Mouse (Mus musculus) CH12.LX (cell line): ENCODE results near the gene Iqch. TPM values are rescaled to one million over a fixed set of nuclear protein-coding genes. Genes with fewer than 3 reads are reported as not detected.
A peak's percentile ranks its signal among the peaks of the same experiment; 100 is the strongest.

Source experiments
- DNase-seq: peaks from one replicate; pipeline ENCODE4 v3.0.0-alpha.2; 2013; ENCODE audit errors: extremely low read depth
- H3K27ac ChIP-seq: 2 replicates; pipeline ENCODE4 v1.5.1; 2012; ENCODE audit warnings: low read depth, mild to moderate bottlenecking, control low read depth, moderate library complexity; ENCODE audit not compliant: insufficient read depth
- H3K27me3 ChIP-seq: replicated peaks from 2 replicates; pipeline ENCODE3; 2012; ENCODE audit warnings: inconsistent platforms
- H3K36me3 ChIP-seq, 2 experiments: replicated peaks in 1 of 2; 2 replicates each; pipeline versions ENCODE3 to v1.6.1; 2012; ENCODE audit warnings: inconsistent platforms in 1 of 2, low read length in 1 of 2, mild to moderate bottlenecking in 1 of 2, mixed read lengths in 1 of 2, moderate library complexity in 1 of 2; ENCODE audit not compliant: control insufficient read depth in 1 of 2, insufficient read depth in 1 of 2
- H3K4me1 ChIP-seq, 2 experiments: 2 replicates each; pipeline ENCODE4 v1.6.1; 2012; ENCODE audit warnings: inconsistent platforms in 1 of 2, moderate library complexity in 1 of 2; ENCODE audit not compliant: insufficient read depth in 2 of 2, control insufficient read depth in 1 of 2
- H3K4me2 ChIP-seq: 2 replicates; pipeline ENCODE4 v1.6.1; 2012; ENCODE audit warnings: low read depth, mild to moderate bottlenecking, control low read depth; ENCODE audit not compliant: poor library complexity, insufficient read depth, severe bottlenecking
- H3K4me3 ChIP-seq, 3 experiments: fragments of 150-350 bp in 1 of 3; sonication (generic) in 1 of 3; replicated peaks in 1 of 3; 2 replicates each; pipeline versions ENCODE3 to v1.5.1; 2011 to 2012; ENCODE audit warnings: low read depth in 2 of 3, low read length in 2 of 3, mild to moderate bottlenecking in 2 of 3, moderate library complexity in 2 of 3, control low read depth in 1 of 3, improper control_type of control experiment in 1 of 3, inconsistent platforms in 1 of 3, mixed read lengths in 1 of 3; ENCODE audit not compliant: poor library complexity in 1 of 3
- H3K79me2 ChIP-seq: replicated peaks from 2 replicates; pipeline ENCODE4 v1.6.1; 2012; ENCODE audit warnings: mild to moderate bottlenecking, moderate library complexity; ENCODE audit not compliant: control insufficient read depth, poor library complexity, insufficient read depth, severe bottlenecking; ENCODE audit errors: extremely low read depth
- H3K9ac ChIP-seq: 2 replicates; pipeline ENCODE4 v1.6.1; 2012; ENCODE audit warnings: low read depth, mild to moderate bottlenecking, control low read depth, moderate library complexity; ENCODE audit not compliant: insufficient read depth
- H3K9me3 ChIP-seq: replicated peaks from 2 replicates; pipeline ENCODE3; 2012; ENCODE audit warnings: low read length, inconsistent platforms, mixed read lengths
- BHLHE40 ChIP-seq: IDR thresholded peaks from 2 replicates; pipeline ENCODE4 v1.6.1; 2011; ENCODE audit warnings: mild to moderate bottlenecking, low read depth, low read length, improper control_type of control experiment
- CHD1 ChIP-seq: IDR thresholded peaks from 2 replicates; pipeline ENCODE4 v1.6.1; 2012; ENCODE audit warnings: low read depth, low read length, improper control_type of control experiment, inconsistent platforms
- CHD2 ChIP-seq: IDR thresholded peaks from 2 replicates; pipeline ENCODE4 v1.6.1; 2011; ENCODE audit warnings: low read length, improper control_type of control experiment
- CTCF ChIP-seq, 2 experiments: IDR thresholded peaks in 1 of 2; conservative IDR thresholded peaks in 1 of 2; 2 replicates each; pipeline ENCODE4 v1.5.1; 2011 to 2012; ENCODE audit warnings: low read depth in 2 of 2, low read length in 2 of 2, improper control_type of control experiment in 1 of 2, inconsistent platforms in 1 of 2, mild to moderate bottlenecking in 1 of 2, moderate library complexity in 1 of 2
- E2F4 ChIP-seq: IDR thresholded peaks from 2 replicates; pipeline ENCODE4 v1.6.1; 2011; ENCODE audit warnings: low read depth, low read length, improper control_type of control experiment; ENCODE audit not compliant: insufficient replicate concordance
- ELF1 ChIP-seq: IDR thresholded peaks from 2 replicates; pipeline ENCODE4 v1.6.1; 2014; ENCODE audit warnings: low read depth, mild to moderate bottlenecking, inconsistent platforms, low read length, improper control_type of control experiment
- EP300 ChIP-seq: IDR thresholded peaks from 2 replicates; pipeline ENCODE4 v1.6.1; 2011; ENCODE audit warnings: low read length, improper control_type of control experiment
- ETS1 ChIP-seq: conservative IDR thresholded peaks from 2 replicates; pipeline ENCODE4 v1.6.1; 2012; ENCODE audit warnings: low read depth, mild to moderate bottlenecking, inconsistent platforms, low read length, improper control_type of control experiment, moderate library complexity
- GABPA ChIP-seq: IDR thresholded peaks from 2 replicates; pipeline ENCODE4 v1.6.1; 2012; ENCODE audit warnings: low read depth, low read length, improper control_type of control experiment, inconsistent platforms; ENCODE audit not compliant: insufficient replicate concordance
- HCFC1 ChIP-seq: IDR thresholded peaks from 2 replicates; pipeline ENCODE4 v1.6.1; 2012; ENCODE audit warnings: low read depth, mild to moderate bottlenecking, inconsistent platforms, low read length, improper control_type of control experiment
- IRF4 ChIP-seq: IDR thresholded peaks from 2 replicates; pipeline ENCODE4 v1.6.1; 2014; ENCODE audit warnings: low read depth, mild to moderate bottlenecking, inconsistent platforms, low read length, improper control_type of control experiment
- JUN ChIP-seq: IDR thresholded peaks from 2 replicates; pipeline ENCODE4 v1.6.1; 2011; ENCODE audit warnings: low read depth, mild to moderate bottlenecking, low read length, improper control_type of control experiment, moderate library complexity; ENCODE audit not compliant: insufficient read depth
- JUND ChIP-seq: conservative IDR thresholded peaks from 2 replicates; pipeline ENCODE4 v1.6.1; 2011; ENCODE audit warnings: low read depth, low read length, improper control_type of control experiment
- KAT2A ChIP-seq: IDR thresholded peaks from 2 replicates; pipeline ENCODE4 v1.6.1; 2012; ENCODE audit warnings: low read length, improper control_type of control experiment, inconsistent platforms; ENCODE audit not compliant: insufficient replicate concordance
- MAFK ChIP-seq: IDR thresholded peaks from 2 replicates; pipeline ENCODE4 v1.6.1; 2011; ENCODE audit warnings: low read length, improper control_type of control experiment; ENCODE audit not compliant: insufficient replicate concordance
- MAX ChIP-seq: IDR thresholded peaks from 2 replicates; pipeline ENCODE4 v1.6.1; 2011; ENCODE audit warnings: low read length, improper control_type of control experiment
- MAZ ChIP-seq: IDR thresholded peaks from 2 replicates; pipeline ENCODE4 v1.6.1; 2012; ENCODE audit warnings: low read depth, mild to moderate bottlenecking, inconsistent platforms, low read length, improper control_type of control experiment, moderate library complexity
- MEF2A ChIP-seq: IDR thresholded peaks from 2 replicates; pipeline ENCODE4 v1.6.1; 2014; ENCODE audit warnings: low read depth, mild to moderate bottlenecking, inconsistent platforms, low read length, improper control_type of control experiment, borderline replicate concordance
- MXI1 ChIP-seq: IDR thresholded peaks from 2 replicates; pipeline ENCODE4 v1.6.1; 2011; ENCODE audit warnings: mild to moderate bottlenecking, low read depth, low read length, improper control_type of control experiment
- MYC ChIP-seq: IDR thresholded peaks from 2 replicates; pipeline ENCODE4 v1.6.1; 2011; ENCODE audit warnings: low read depth, mild to moderate bottlenecking, improper control_type of control experiment, low read length
- NELFE ChIP-seq: IDR thresholded peaks from 2 replicates; pipeline ENCODE4 v1.6.1; 2011; ENCODE audit warnings: low read depth, low read length, improper control_type of control experiment
- NRF1 ChIP-seq: IDR thresholded peaks from 2 replicates; pipeline ENCODE4 v1.6.1; 2014; ENCODE audit warnings: low read depth, mild to moderate bottlenecking, inconsistent platforms, low read length, improper control_type of control experiment, moderate library complexity
- PAX5 ChIP-seq: IDR thresholded peaks from 2 replicates; pipeline ENCODE4 v1.6.1; 2012; ENCODE audit warnings: low read length, inconsistent platforms, mixed read lengths
- POLR2A ChIP-seq: IDR thresholded peaks from 2 replicates; pipeline ENCODE4 v1.6.1; 2011; ENCODE audit warnings: low read depth, mild to moderate bottlenecking, improper control_type of control experiment, low read length
- POLR2AphosphoS2 ChIP-seq: IDR thresholded peaks from 2 replicates; pipeline ENCODE4 v1.6.1; 2011; ENCODE audit warnings: low read depth, low read length, improper control_type of control experiment
- RAD21 ChIP-seq: IDR thresholded peaks from 2 replicates; pipeline ENCODE4 v1.6.1; 2011; ENCODE audit warnings: low read depth, mild to moderate bottlenecking, low read length, improper control_type of control experiment, moderate library complexity
- RCOR1 ChIP-seq: conservative IDR thresholded peaks from 2 replicates; pipeline ENCODE4 v1.6.1; 2012; ENCODE audit warnings: low read depth, mild to moderate bottlenecking, inconsistent platforms, low read length, improper control_type of control experiment
- SIN3A ChIP-seq: IDR thresholded peaks from 2 replicates; pipeline ENCODE4 v1.6.1; 2012; ENCODE audit warnings: low read length, improper control_type of control experiment, inconsistent platforms
- SMC3 ChIP-seq: IDR thresholded peaks from 2 replicates; pipeline ENCODE4 v1.6.1; 2011; ENCODE audit warnings: low read depth, low read length, improper control_type of control experiment
- TBP ChIP-seq: conservative IDR thresholded peaks from 2 replicates; pipeline ENCODE4 v1.6.1; 2011; ENCODE audit warnings: low read depth, low read length, improper control_type of control experiment
- TCF12 ChIP-seq: IDR thresholded peaks from 2 replicates; pipeline ENCODE4 v1.6.1; 2014; ENCODE audit warnings: low read depth, mild to moderate bottlenecking, inconsistent platforms, low read length, improper control_type of control experiment
- UBTF ChIP-seq: IDR thresholded peaks from 2 replicates; pipeline ENCODE4 v1.6.1; 2012; ENCODE audit warnings: low read depth, mild to moderate bottlenecking, inconsistent platforms, low read length, improper control_type of control experiment, moderate library complexity
- USF2 ChIP-seq: conservative IDR thresholded peaks from 2 replicates; pipeline ENCODE4 v1.6.1; 2011; ENCODE audit warnings: low read depth, low read length, improper control_type of control experiment
- ZC3H11A ChIP-seq: IDR thresholded peaks from 2 replicates; pipeline ENCODE4 v1.6.1; 2012; ENCODE audit warnings: low read depth, mild to moderate bottlenecking, inconsistent platforms, low read length, improper control_type of control experiment
- ZKSCAN1 ChIP-seq: IDR thresholded peaks from 2 replicates; pipeline ENCODE4 v1.6.1; 2012; ENCODE audit warnings: low read depth, inconsistent platforms, low read length, improper control_type of control experiment, borderline replicate concordance
- ZMIZ1 ChIP-seq: IDR thresholded peaks from 2 replicates; pipeline ENCODE4 v1.6.1; 2012; ENCODE audit warnings: low read depth, mild to moderate bottlenecking, inconsistent platforms, low read length, improper control_type of control experiment
- ZNF384 ChIP-seq: IDR thresholded peaks from 2 replicates; pipeline ENCODE4 v1.6.1; 2012; ENCODE audit warnings: low read depth, low read length, improper control_type of control experiment, inconsistent platforms
- dilution Hi-C: fragments of 300-500 bp; cut with MboI; formaldehyde crosslinking; loops from 2 replicates; pipeline ENCODE4 v1.14.3; 2020; ENCODE audit warnings: low sequenced_read_pairs; ENCODE audit not compliant: extremely low pct_unique_long_range_greater_than_20kb, extremely low pct_ligation_motif_present
- in situ Hi-C: fragments of 300-500 bp; cut with MboI; formaldehyde crosslinking; loops from 3 replicates; pipeline ENCODE4 v1.14.3; 2019; ENCODE audit warnings: low sequenced_read_pairs, low pct_ligation_motif_present, low pct_unique_long_range_greater_than_20kb, mixed read lengths
- polyA plus RNA-seq: library from polyadenylated mRNA; unstranded; fragments of >175 nt; gene quantifications from 2 replicates; pipeline ENCODE4 v1.2.1, GENCODE M21; 2012; ENCODE audit warnings: low read depth; ENCODE audit not compliant: insufficient read length
- total RNA-seq, 2 experiments: library from RNA; depleted of rRNA; stranded (reverse); fragments of 300-350 nt in 1 of 2; fragments of >200 nt in 1 of 2; gene quantifications; 2 replicates each; pipeline ENCODE4 v1.2.3; 2012 to 2014

The Iqch gene
- total and polyA plus RNA-seq, 3 experiments: 0.04 to 0.21 (median 0.15) TPM

DNA sequence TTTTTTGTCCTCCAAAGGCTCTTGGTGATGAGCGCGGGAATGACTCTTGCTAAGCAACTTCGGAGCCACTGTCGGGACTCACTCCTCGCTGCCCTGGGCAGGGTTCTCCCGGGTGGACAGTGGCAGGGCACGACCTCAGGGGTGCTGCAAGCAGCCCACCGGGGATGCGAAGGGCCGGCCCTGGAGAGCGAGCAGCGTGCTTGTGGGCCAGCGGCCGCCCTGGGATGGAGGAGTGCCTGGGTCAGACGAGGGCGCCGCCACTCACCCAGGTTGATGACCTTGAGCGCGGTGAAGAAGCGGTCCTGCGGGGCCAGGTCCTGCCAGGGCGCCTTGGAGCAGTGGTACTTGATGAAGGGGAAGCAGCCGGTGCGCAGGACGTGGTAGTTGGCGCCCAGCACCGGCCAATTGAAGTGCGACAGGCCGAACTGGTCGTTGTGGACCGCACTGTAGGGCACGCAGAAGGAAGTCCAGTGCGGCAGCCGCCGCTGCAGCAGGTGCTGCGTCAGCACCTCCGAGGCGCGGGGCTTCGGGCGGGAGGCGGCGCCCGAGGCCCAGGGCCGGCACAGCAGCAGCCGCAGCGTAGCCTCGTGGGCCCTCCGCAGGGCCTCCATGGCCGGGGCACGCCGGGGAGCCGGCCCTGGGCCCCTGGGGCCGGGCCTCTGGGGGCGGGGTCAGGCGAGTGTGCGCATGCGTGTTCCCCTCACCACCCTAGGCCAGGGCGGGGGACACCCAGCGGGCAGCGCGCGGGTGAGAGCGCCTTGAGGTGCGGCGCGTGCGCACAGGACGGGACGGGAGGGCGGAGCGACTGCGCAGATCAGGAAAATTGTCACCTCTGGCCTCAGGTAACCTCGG, 203.5 kb downstream of the Iqch start, which contains the start of gene 2300009A05Rik:
2300009A05Rik (minus strand) TSS at position 636 of the 852 bp plus-strand sequence.
- peak within 1 kb of the TSS; percentile 56 for H3K27ac ChIP-seq
- H3K36me3 ChIP-seq: peaks cover 0 to 3% of the 10 kb centered on the region in 2 experiments
- no peaks in the 10 kb centered on the region; the same call in none of the 2 replicates for H3K79me2 ChIP-seq
- DNase-seq: peak; percentile 93
- dilution Hi-C loops: no loop called here
- H3K4me1 ChIP-seq: peaks cover 2 to 22% of the 10 kb centered on the region in 2 experiments; a peak in 2 of 4 replicates
- peak within 1 kb of the TSS; percentile 17; the same call in 1 of the 2 replicates for H3K4me2 ChIP-seq
- no peaks in the 10 kb centered on the region for H3K9me3 ChIP-seq
- H3K9ac ChIP-seq: peak within 1 kb of the TSS; percentile 53
- in situ Hi-C loops: loop anchor here (25.0 kb wide), 1 partner anchor 587 kb away; the partner anchor contains the start of gene Fem1b
- peak within 1 kb of the TSS; percentile 66 to 90 (median 77) for H3K4me3 ChIP-seq
- no peaks in the 10 kb centered on the region for H3K27me3 ChIP-seq
- no peak; the same call in 1 of the 2 replicates for TF ChIP-seq CHD1
- TF ChIP-seq CHD2: no peak
- no peak for TF ChIP-seq E2F4
- peak; percentile 85 for TF ChIP-seq POLR2A
- no peak for TF ChIP-seq USF2
- peak; percentile 66; the same call in 1 of the 2 replicates for TF ChIP-seq TBP
- TF ChIP-seq NRF1: peak; percentile 96
- TF ChIP-seq POLR2AphosphoS2: peak; percentile 88
- no peak for TF ChIP-seq JUND
- TF ChIP-seq RAD21: no peak; the same call in none of the 2 replicates
- peak; percentile 86; the same call in 1 of the 2 replicates for TF ChIP-seq MAFK
- TF ChIP-seq ELF1: peak; percentile 40; the same call in 1 of the 2 replicates
- peak; percentile 89; the same call in 1 of the 2 replicates for TF ChIP-seq ZMIZ1
- peak; percentile 43; the same call in 1 of the 2 replicates for TF ChIP-seq IRF4
- TF ChIP-seq MXI1: peak; percentile 88; the same call in 1 of the 2 replicates
- TF ChIP-seq ZKSCAN1: no peak
- TF ChIP-seq SIN3A: peak; percentile 66; the same call in 1 of the 2 replicates
- TF ChIP-seq EP300: no peak
- TF ChIP-seq UBTF: peak; percentile 97
- TF ChIP-seq MYC: no peak; the same call in 1 of the 2 replicates
- peak; percentile 72 for TF ChIP-seq HCFC1
- no peak for TF ChIP-seq GABPA
- no peak; the same call in 1 of the 2 replicates for TF ChIP-seq MEF2A
- TF ChIP-seq JUN: no peak
- TF ChIP-seq KAT2A: peak; percentile 57; the same call in 1 of the 2 replicates
- peak; percentile 92; the same call in 1 of the 2 replicates for TF ChIP-seq MAZ
- no peak for TF ChIP-seq ZC3H11A
- 0 out of 2 replicates have a peak, but pooled peaks have one; percentile 11 for TF ChIP-seq ZNF384
- peak; percentile 65 for TF ChIP-seq BHLHE40
- TF ChIP-seq MAX: peak; percentile 73; the same call in 1 of the 2 replicates
- TF ChIP-seq SMC3: no peak; the same call in 1 of the 2 replicates
- no peak for TF ChIP-seq RCOR1
- peak in 1 of 2 experiments; percentile 36; a peak in 2 of 4 replicates for TF ChIP-seq CTCF (conservative IDR thresholded peaks at IDR 0.05 in 1 of 2, IDR thresholded peaks at IDR 0.05 in 1 of 2; ENCODE audit: low read depth in 2 of 2, low read length in 2 of 2)
- TF ChIP-seq PAX5: no peak
- peak; percentile 95 for TF ChIP-seq NELFE
- no peak for TF ChIP-seq ETS1
- TF ChIP-seq TCF12: peak; percentile 81
